Mouse (Mus musculus) spleen, adult 2 months (tissue): ENCODE data around the gene Steap3. TPM values are rescaled to one million over a fixed set of nuclear protein-coding genes. Genes with fewer than 3 reads are reported as not detected.
A peak's percentile ranks its signal among the peaks of the same experiment; 100 is the strongest.

Experiments used
- DNase-seq, 2 experiments: peaks; one replicate each; pipeline versions ENCODE4 v3.0.0 to v3.0.0-alpha.2; 2012 to 2021; ENCODE audit warnings: low spot score in 2 of 2, low read depth in 1 of 2
- H3K27ac ChIP-seq: fragments of 200-500 bp; 2 replicates; pipeline ENCODE4 v1.5.1; 2012; ENCODE audit warnings: low read length, inconsistent platforms; ENCODE audit not compliant: insufficient read depth
- H3K27me3 ChIP-seq: fragments of 200-500 bp; 2 replicates; pipeline ENCODE4 v1.6.1; 2012; ENCODE audit warnings: mild to moderate bottlenecking, moderate library complexity, low read length, inconsistent platforms; ENCODE audit not compliant: control insufficient read depth, insufficient read depth
- H3K36me3 ChIP-seq: fragments of 200-500 bp; 2 replicates; pipeline ENCODE4 v1.6.1; 2012; ENCODE audit warnings: mild to moderate bottlenecking, low read length, inconsistent platforms; ENCODE audit not compliant: control insufficient read depth, insufficient read depth
- H3K4me1 ChIP-seq: fragments of 200-500 bp; 2 replicates; pipeline ENCODE4 v1.6.1; 2011; ENCODE audit warnings: inconsistent platforms; ENCODE audit not compliant: control insufficient read depth, insufficient read depth, insufficient read length
- H3K4me3 ChIP-seq: fragments of 200-500 bp; 2 replicates; pipeline ENCODE4 v1.5.1; 2011; ENCODE audit warnings: mild to moderate bottlenecking, inconsistent platforms; ENCODE audit not compliant: insufficient read depth, insufficient read length; ENCODE audit errors: extremely low read depth
- CTCF ChIP-seq: fragments of 200-500 bp; IDR thresholded peaks from 2 replicates; pipeline ENCODE4 v1.5.1; 2011; ENCODE audit warnings: mild to moderate bottlenecking, inconsistent platforms; ENCODE audit not compliant: insufficient read depth, insufficient read length, insufficient replicate concordance; ENCODE audit errors: extremely low read depth
- POLR2A ChIP-seq: fragments of 200-500 bp; IDR thresholded peaks from 2 replicates; pipeline ENCODE4 v1.6.1; 2011; ENCODE audit warnings: low read depth, low read length, inconsistent platforms
- WGBS: fragments of 180-500 bp; shearing (Covaris S2); methylation state at CpG from one replicate; pipeline ENCODE4 v1.1.7; 2018; 5-methylcytosine and 5-hydroxymethylcytosine counted together
- polyA plus RNA-seq: library from polyadenylated mRNA; depleted of rRNA; stranded (reverse); fragments of >200 nt; gene quantifications from 2 replicates; pipeline ENCODE4 v1.2.3, GENCODE M21; 2012

The Steap3 gene
- polyA plus RNA-seq, 1 experiment: 16.2 TPM

- no peak overlapping the region for H3K27ac ChIP-seq
- no peak for TF ChIP-seq CTCF
- TF ChIP-seq POLR2A: no peak
- no peak for DNase-seq
- H3K4me1 ChIP-seq: no peaks in the 10 kb centered on the region
- H3K36me3 ChIP-seq: no peaks in the 10 kb centered on the region; the same call in 1 of the 2 replicates
- no peak overlapping the region for H3K4me3 ChIP-seq
- H3K27me3 ChIP-seq: no peaks in the 10 kb centered on the region
- 94% methylated on average over 6 of the region's 6 CpGs for WGBS
Measured at GRCm38 (mm10) chr1:120186204-120186603, 86.3 kb downstream of the Steap3 start.

- no peaks in the 10 kb centered on the region for H3K27me3 ChIP-seq
- no peaks in the 10 kb centered on the region; the same call in 1 of the 2 replicates for H3K36me3 ChIP-seq
- H3K4me3 ChIP-seq: no peak overlapping the region
- TF ChIP-seq POLR2A (no peak), CTCF (no peak)
- WGBS: 76% methylated on average over 8 of the region's 8 CpGs
- H3K4me1 ChIP-seq: peaks cover 15% of the 10 kb centered on the region
- DNase-seq: no peak
- H3K27ac ChIP-seq: no peak overlapping the region
Measured at GRCm38 (mm10) chr1:120177141-120177540, 95.4 kb downstream of the Steap3 start.

GRCm38 (mm10) chr1:120176313-120176712 is 96.2 kb downstream of the Steap3 start:
- DNase-seq: no peak
- no peak overlapping the region for H3K4me3 ChIP-seq
- no peaks in the 10 kb centered on the region for H3K27me3 ChIP-seq
- TF ChIP-seq CTCF (no peak), POLR2A (no peak)
- no peak overlapping the region for H3K27ac ChIP-seq
- no peaks in the 10 kb centered on the region for H3K36me3 ChIP-seq
- WGBS: 52% methylated on average over 14 of the region's 14 CpGs
- peaks cover 15% of the 10 kb centered on the region for H3K4me1 ChIP-seq

- Histone ChIP-seq H3K4me3 (no peak overlapping the region), H3K36me3 (no peaks in the 10 kb centered on the region), H3K27me3 (no peaks in the 10 kb centered on the region), H3K4me1 (peaks cover 15% of the 10 kb centered on the region), H3K27ac (peak overlapping the region; percentile 54; the same call in 1 of the 2 replicates)
- TF ChIP-seq CTCF: no peak
- TF ChIP-seq POLR2A: no peak; the same call in 1 of the 2 replicates
- WGBS: 20% methylated on average over 4 of the region's 4 CpGs
- DNase-seq: peak; percentile 41 to 71
Measured at GRCm38 (mm10) chr1:120174991-120175390, 97.5 kb downstream of the Steap3 start.

- TF ChIP-seq POLR2A (no peak), CTCF (peak; percentile 37; the same call in 1 of the 2 replicates)
- 60% methylated on average over 5 of the region's 5 CpGs for WGBS
- Histone ChIP-seq H3K36me3 (no peaks in the 10 kb centered on the region), H3K27ac (no peak overlapping the region), H3K4me3 (no peak overlapping the region), H3K27me3 (no peaks in the 10 kb centered on the region), H3K4me1 (peaks cover 15% of the 10 kb centered on the region)
- DNase-seq: peak; percentile 29 to 30
Measured at GRCm38 (mm10) chr1:120171819-120172521, 100.5 kb downstream of the Steap3 start.

GRCm38 (mm10) chr1:120170307-120170706 is 102.2 kb downstream of the Steap3 start:
- Histone ChIP-seq H3K36me3 (no peaks in the 10 kb centered on the region; the same call in 1 of the 2 replicates), H3K4me1 (peaks cover 8% of the 10 kb centered on the region; the same call in 1 of the 2 replicates), H3K4me3 (no peak overlapping the region), H3K27me3 (no peaks in the 10 kb centered on the region), H3K27ac (no peak overlapping the region)
- TF ChIP-seq POLR2A (no peak), CTCF (no peak)
- no peak for DNase-seq
- WGBS: 80% methylated on average over 7 of the region's 7 CpGs

- TF ChIP-seq CTCF: no peak
- no peak for TF ChIP-seq POLR2A
- H3K27me3 ChIP-seq: no peaks in the 10 kb centered on the region
- H3K36me3 ChIP-seq: no peaks in the 10 kb centered on the region; the same call in 1 of the 2 replicates
- H3K4me1 ChIP-seq: no peaks in the 10 kb centered on the region
- no peak overlapping the region for H3K27ac ChIP-seq
- no peak overlapping the region for H3K4me3 ChIP-seq
- no peak for DNase-seq
- 67% methylated on average over 7 of the region's 7 CpGs for WGBS
Measured at GRCm38 (mm10) chr1:120168674-120169073, 103.8 kb downstream of the Steap3 start.
